In the genomic region with DNA sequence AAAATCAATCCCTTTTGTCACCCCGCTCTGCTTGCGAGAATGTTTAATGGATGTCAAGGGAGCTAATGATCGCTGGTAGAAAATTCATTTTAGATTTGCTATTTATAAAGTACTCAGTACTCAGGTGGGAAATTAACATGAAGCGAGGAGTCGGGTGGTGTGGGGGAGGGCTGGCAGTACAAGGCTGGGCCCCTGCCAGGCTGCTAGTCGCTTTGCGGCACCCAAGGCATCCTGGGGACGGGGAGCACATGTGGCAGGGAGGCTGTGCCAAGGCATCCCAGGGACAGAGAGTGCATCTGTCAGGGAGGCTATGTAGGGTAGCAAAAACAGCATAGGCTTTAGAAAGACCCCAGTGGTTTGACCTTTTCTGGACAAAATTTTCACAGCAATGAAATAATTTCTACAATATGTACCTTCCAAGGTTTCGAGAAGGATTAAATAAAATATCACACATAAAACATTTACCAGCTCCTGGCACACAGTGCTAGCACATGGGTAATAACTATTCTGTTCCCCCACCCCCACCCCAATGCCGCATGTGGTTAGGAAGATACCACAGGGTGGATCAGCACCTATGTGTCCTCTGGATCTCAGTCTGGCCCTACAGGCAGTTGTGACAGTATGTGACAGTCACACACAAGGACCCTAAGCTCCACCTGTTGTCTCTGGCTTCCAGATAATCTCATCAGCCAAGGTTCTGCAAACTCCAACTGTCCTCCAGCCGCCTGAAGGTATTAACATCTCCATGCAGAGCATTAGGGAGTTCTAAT, we compare ENCODE assay signal across 15 mouse cellular contexts. TPM values are rescaled to one million over a fixed set of nuclear protein-coding genes. Genes with fewer than 3 reads are reported as not detected.
DNase-seq lines count a peak whose midpoint lies in the region; ATAC-seq and TF ChIP-seq lines count a peak whose summit lies in the region.
"Had no signal": no experiment of that assay in that cellular context is flagged by ENCODE, and none has a peak within 500 bp of the region (broad histone marks: within the 10 kb centered on the region; RNA-seq: fewer than 3 reads in every experiment).

No protein-coding gene starts in this region.

- H3K4me1 ChIP-seq in embryonic facial prominence, embryonic 12.5 days: no peaks in the 10 kb centered on the region
- H3K4me1 ChIP-seq in embryonic facial prominence, embryonic 10.5 days: peaks cover 10% of the 10 kb centered on the region; the same call in 1 of the 2 replicates
- no peaks in the 10 kb centered on the region for H3K4me1 ChIP-seq in kidney, adult 2 months (ENCODE audit: control insufficient read depth, insufficient read depth, low read length)
- H3K4me1 ChIP-seq in embryonic facial prominence, embryonic 13.5 days: peaks cover 6% of the 10 kb centered on the region; the same call in 1 of the 2 replicates
- peaks cover 11% of the 10 kb centered on the region; the same call in 1 of the 2 replicates for H3K4me1 ChIP-seq in midbrain, postnatal 0 days (ENCODE audit: insufficient read depth, low read length)
- H3K4me1 ChIP-seq: heart, embryonic 12.5 days had no signal

- no peak for TF ChIP-seq CTCF in kidney, adult 2 months (conservative IDR thresholded peaks at IDR 0.05; ENCODE audit: insufficient read depth, insufficient read length, low read depth, low read length)
- TF ChIP-seq CTCF in midbrain, postnatal 0 days (IDR thresholded peaks at IDR 0.05): no peak

- no peaks in the 10 kb centered on the region for H3K36me3 ChIP-seq in embryonic facial prominence, embryonic 12.5 days
- no peaks in the 10 kb centered on the region for H3K36me3 ChIP-seq in embryonic facial prominence, embryonic 10.5 days (replicated peaks)
- H3K36me3 ChIP-seq in kidney, adult 2 months (ENCODE audit: control insufficient read depth, insufficient read depth, low read length): no peaks in the 10 kb centered on the region
- H3K36me3 ChIP-seq in embryonic facial prominence, embryonic 13.5 days: no peaks in the 10 kb centered on the region
- no peaks in the 10 kb centered on the region for H3K36me3 ChIP-seq in midbrain, postnatal 0 days (ENCODE audit: insufficient read depth, low read length)
- H3K36me3 ChIP-seq: heart, embryonic 12.5 days had no signal

- WGBS in embryonic facial prominence, embryonic 12.5 days: 68% methylated on average over 11 of the region's 11 CpGs
- 66% methylated on average over 11 of the region's 11 CpGs for WGBS in embryonic facial prominence, embryonic 10.5 days
- WGBS in kidney, adult 2 months: 52% methylated on average over 11 of the region's 11 CpGs
- 61% methylated on average over 11 of the region's 11 CpGs for WGBS in embryonic facial prominence, embryonic 13.5 days
- 44% methylated on average over 11 of the region's 11 CpGs for WGBS in midbrain, postnatal 0 days

- no peak for TF ChIP-seq POLR2A in kidney, adult 2 months (IDR thresholded peaks at IDR 0.05; ENCODE audit: low read depth, low read length)

- no peak for DNase-seq in embryonic facial prominence, embryonic 10.5 days (ENCODE audit: low spot score)
- peak; percentile 30 for DNase-seq in kidney, adult 2 months
- no peak for DNase-seq in kidney, adult 11 months
- DNase-seq in midbrain, postnatal 0 days (ENCODE audit: low spot score): peak; percentile 53
- no peak for DNase-seq in cerebellum, adult 8-10 months
- DNase-seq in retina, embryonic 14.5 days (ENCODE audit: low spot score): no peak
- DNase-seq: kidney, adult 8-10 months; lung, postnatal 14 days had no signal

- ATAC-seq in embryonic facial prominence, embryonic 12.5 days (ENCODE audit: insufficient number of reproducible peaks, insufficient read depth, low FRiP score, low TSS enrichment): peak; percentile 67; the same call in 1 of the 2 replicates
- no peak for ATAC-seq in embryonic facial prominence, embryonic 13.5 days (ENCODE audit: insufficient number of reproducible peaks, insufficient read depth, low FRiP score, low TSS enrichment, low read depth)
- no peak for ATAC-seq in midbrain, postnatal 0 days (ENCODE audit: low FRiP score)
- ATAC-seq: activated CD4-positive, CD25-positive, alpha-beta regulatory T cell, adult 4 months had no signal

- H3K4me3 ChIP-seq in embryonic facial prominence, embryonic 12.5 days: no peak overlapping the region
- no peak overlapping the region for H3K4me3 ChIP-seq in embryonic facial prominence, embryonic 10.5 days
- H3K4me3 ChIP-seq in kidney, adult 2 months (ENCODE audit: insufficient read depth, low read depth, low read length): no peak overlapping the region
- no peak overlapping the region for H3K4me3 ChIP-seq in embryonic facial prominence, embryonic 13.5 days
- H3K4me3 ChIP-seq in midbrain, postnatal 0 days (ENCODE audit: low read depth, low read length): no peak overlapping the region
- H3K4me3 ChIP-seq: left cerebral cortex, adult 2 months had no signal

- no peak overlapping the region for H3K27ac ChIP-seq in embryonic facial prominence, embryonic 12.5 days
- no peak overlapping the region for H3K27ac ChIP-seq in embryonic facial prominence, embryonic 10.5 days (replicated peaks)
- H3K27ac ChIP-seq in kidney, adult 2 months (ENCODE audit: insufficient read depth, low read depth, low read length): no peak overlapping the region
- H3K27ac ChIP-seq in embryonic facial prominence, embryonic 13.5 days: no peak overlapping the region
- no peak overlapping the region for H3K27ac ChIP-seq in midbrain, postnatal 0 days (ENCODE audit: low read depth, low read length)
- H3K27ac ChIP-seq: left cerebral cortex, adult 2 months had no signal

- no peak overlapping the region for H3K4me2 ChIP-seq in embryonic facial prominence, embryonic 12.5 days (replicated peaks)
- H3K4me2 ChIP-seq in embryonic facial prominence, embryonic 13.5 days: peak overlapping the region; percentile 55; the same call in 1 of the 2 replicates
- no peak overlapping the region; the same call in 1 of the 2 replicates for H3K4me2 ChIP-seq in midbrain, postnatal 0 days (ENCODE audit: low read depth, low read length, poor library complexity, severe bottlenecking)
- H3K4me2 ChIP-seq: liver, embryonic 11.5 days had no signal

- H3K9me3 ChIP-seq in embryonic facial prominence, embryonic 12.5 days: no peaks in the 10 kb centered on the region
- H3K9me3 ChIP-seq in embryonic facial prominence, embryonic 10.5 days: no peaks in the 10 kb centered on the region
- H3K9me3 ChIP-seq in embryonic facial prominence, embryonic 13.5 days: no peaks in the 10 kb centered on the region
- no peaks in the 10 kb centered on the region for H3K9me3 ChIP-seq in midbrain, postnatal 0 days (ENCODE audit: low read length)
- H3K9me3 ChIP-seq: heart, embryonic 12.5 days had no signal

- H3K9ac ChIP-seq in embryonic facial prominence, embryonic 12.5 days: no peak overlapping the region
- no peak overlapping the region for H3K9ac ChIP-seq in embryonic facial prominence, embryonic 13.5 days
- no peak overlapping the region for H3K9ac ChIP-seq in midbrain, postnatal 0 days (replicated peaks; ENCODE audit: low read length, poor library complexity, severe bottlenecking)

- 0 out of 2 replicates have a peak, but pooled peaks cover 3% of the 10 kb centered on the region for H3K27me3 ChIP-seq in embryonic facial prominence, embryonic 12.5 days
- peaks cover 15% of the 10 kb centered on the region for H3K27me3 ChIP-seq in embryonic facial prominence, embryonic 10.5 days (replicated peaks; ENCODE audit: low read depth, poor library complexity, severe bottlenecking)
- no peaks in the 10 kb centered on the region for H3K27me3 ChIP-seq in kidney, adult 2 months (replicated peaks; ENCODE audit: control insufficient read depth, insufficient read depth, low read length)
- peaks cover 7% of the 10 kb centered on the region; the same call in 1 of the 2 replicates for H3K27me3 ChIP-seq in embryonic facial prominence, embryonic 13.5 days
- H3K27me3 ChIP-seq in midbrain, postnatal 0 days (ENCODE audit: insufficient read depth, low read length): no peaks in the 10 kb centered on the region

RNA-seq across cellular contexts. Expression of a gene that starts 20.6 kb away (rescaled TPM):
- 23.0 and 25.0 TPM in 2 replicates for polyA plus RNA-seq in embryonic facial prominence, embryonic 12.5 days (2016; fragmentation: Nextera tagmentation; extraction: Ambion mirVana)
- 8.1 and 9.1 TPM in 2 replicates for polyA plus RNA-seq in embryonic facial prominence, embryonic 10.5 days (2016; fragmentation: Nextera tagmentation; extraction: Ambion mirVana)
- polyA plus RNA-seq in kidney, adult 2 months (2012; rRNA removed): 0.74 and 1.1 TPM in 2 replicates
- 16.1 and 16.7 TPM in 2 replicates for polyA plus RNA-seq in embryonic facial prominence, embryonic 13.5 days (2015; fragmentation: Nextera tagmentation; extraction: Ambion mirVana)
- total RNA-seq in midbrain, postnatal 0 days (2014; rRNA removed): 230 and 244 TPM in 2 replicates
- 303 and 322 TPM in 2 replicates for polyA plus RNA-seq in midbrain, postnatal 0 days (2015; fragmentation: Nextera tagmentation; extraction: Ambion mirVana)
- total RNA-seq: monocyte, adult 5-6 weeks had no signal
- polyA plus RNA-seq: activated CD4-positive, CD25-positive, alpha-beta regulatory T cell, adult 4 months had no signal

Comparison
In these comparisons a context has a peak if more than half of its experiments do, and no peak if none do; other contexts are left out.
1. DNase-seq: peak in kidney, adult 2 months (single experiment) and midbrain, postnatal 0 days (single experiment); none in embryonic facial prominence, embryonic 10.5 days (single experiment), kidney, adult 11 months (single experiment), cerebellum, adult 8-10 months (single experiment) and retina, embryonic 14.5 days (single experiment).
2. RNA of a gene that starts 20.6 kb away (polyA plus RNA-seq): 303 to 322 TPM in midbrain, postnatal 0 days; 23.0 to 25.0 TPM in embryonic facial prominence, embryonic 12.5 days, 16.1 to 16.7 TPM in embryonic facial prominence, embryonic 13.5 days, 8.1 to 9.1 TPM in embryonic facial prominence, embryonic 10.5 days and 0.74 to 1.1 TPM in kidney, adult 2 months; every median in the first group is over 10 times any median in the second.